Comparison of ENCODE assay signal across 24 mouse cellular contexts in genomic region chr3:62963244-62963643, GRCm38 (mm10).
"Had no signal": no experiment of that assay in that cellular context is flagged by ENCODE, and none has a peak within 500 bp of the region (broad histone marks: within the 10 kb centered on the region; RNA-seq: fewer than 3 reads in every experiment).

No protein-coding gene starts in this region.

- H3K4me2 ChIP-seq: heart, embryonic 12.5 days; hindbrain, embryonic 12.5 days; hindbrain, embryonic 14.5 days; intestine, embryonic 15.5 days; limb, embryonic 13.5 days; limb, embryonic 15.5 days had no signal

- H3K9ac ChIP-seq: heart, embryonic 12.5 days; hindbrain, embryonic 12.5 days; hindbrain, embryonic 14.5 days; intestine, embryonic 15.5 days; limb, embryonic 13.5 days; limb, embryonic 15.5 days had no signal

- H3K36me3 ChIP-seq: heart, embryonic 10.5 days; heart, embryonic 12.5 days; hindbrain, embryonic 10.5 days; hindbrain, embryonic 12.5 days; intestine, embryonic 15.5 days; limb, embryonic 13.5 days; limb, embryonic 15.5 days had no signal

- DNase-seq: gastrocnemius, adult 2 months; gastrocnemius, postnatal 10 days; gastrocnemius, postnatal 25 days; heart, postnatal 4 days; kidney, adult 18-20 months; kidney, adult 8-10 months; kidney, postnatal 10 days; kidney, postnatal 25 days; kidney, postnatal 4 days; layer of hippocampus, adult 9-11 months; layer of hippocampus, postnatal 36 days; left cerebral cortex, postnatal 4 days had no signal

- H3K27ac ChIP-seq: gastrocnemius, adult 2 months; heart, embryonic 10.5 days; hindbrain, embryonic 10.5 days; hindbrain, embryonic 12.5 days; hindbrain, embryonic 14.5 days; intestine, embryonic 15.5 days; layer of hippocampus, adult 2 months; limb, embryonic 13.5 days; limb, embryonic 15.5 days had no signal

- H3K4me3 ChIP-seq: gastrocnemius, adult 2 months; heart, embryonic 10.5 days; heart, embryonic 12.5 days; hindbrain, embryonic 10.5 days; hindbrain, embryonic 12.5 days; intestine, embryonic 15.5 days; layer of hippocampus, adult 2 months; limb, embryonic 13.5 days; limb, embryonic 15.5 days had no signal

- ATAC-seq: hindbrain, embryonic 16.5 days; inflammation-experienced regulatory T-cells, adult 6 months; intestine, embryonic 15.5 days; intestine, postnatal 0 days had no signal

- H3K9me3 ChIP-seq: heart, embryonic 10.5 days; heart, embryonic 12.5 days; hindbrain, embryonic 10.5 days; hindbrain, embryonic 12.5 days; intestine, embryonic 15.5 days; limb, embryonic 13.5 days; limb, embryonic 15.5 days had no signal

- H3K27me3 ChIP-seq: heart, embryonic 12.5 days; hindbrain, embryonic 12.5 days; intestine, embryonic 15.5 days; limb, embryonic 13.5 days; limb, embryonic 15.5 days had no signal

- H3K4me1 ChIP-seq: hindbrain, embryonic 10.5 days; hindbrain, embryonic 12.5 days; intestine, embryonic 15.5 days; limb, embryonic 13.5 days; limb, embryonic 15.5 days had no signal
